Mouse (Mus musculus): ENCODE data around the gene Lrrk1. TPM values are rescaled to one million over a fixed set of nuclear protein-coding genes. Genes with fewer than 3 reads are reported as not detected.
"Not testable (repeated sequence)": the region's sequence is repeated elsewhere in the genome, so short reads cannot be mapped to it uniquely, and the experiment has no call there.

Lrrk1 gene
- total and polyA plus RNA-seq, 3 experiments: 15.5 to 21.2 (median 19.7) TPM

DNA sequence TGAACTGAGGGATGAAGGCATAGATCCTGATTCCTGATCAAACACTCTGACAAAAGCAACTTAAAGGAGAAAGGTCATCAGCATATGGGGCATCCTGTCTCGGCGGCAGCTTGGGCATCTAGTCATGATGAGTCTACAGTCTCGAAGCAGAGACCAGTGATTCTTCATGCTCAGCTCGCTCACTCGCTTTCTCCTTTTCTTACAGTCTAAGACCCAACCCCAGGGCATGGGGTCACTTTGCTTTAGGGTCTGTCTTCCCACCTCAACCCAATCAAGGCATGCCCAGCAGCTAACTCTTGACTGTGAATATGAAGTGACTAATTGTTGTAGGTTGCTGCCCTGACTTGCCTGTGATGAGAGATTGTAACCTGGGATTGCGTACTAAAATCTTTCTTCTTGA lies 163.6 kb downstream of the Lrrk1 start:
- DNase-seq: no peak

DNA sequence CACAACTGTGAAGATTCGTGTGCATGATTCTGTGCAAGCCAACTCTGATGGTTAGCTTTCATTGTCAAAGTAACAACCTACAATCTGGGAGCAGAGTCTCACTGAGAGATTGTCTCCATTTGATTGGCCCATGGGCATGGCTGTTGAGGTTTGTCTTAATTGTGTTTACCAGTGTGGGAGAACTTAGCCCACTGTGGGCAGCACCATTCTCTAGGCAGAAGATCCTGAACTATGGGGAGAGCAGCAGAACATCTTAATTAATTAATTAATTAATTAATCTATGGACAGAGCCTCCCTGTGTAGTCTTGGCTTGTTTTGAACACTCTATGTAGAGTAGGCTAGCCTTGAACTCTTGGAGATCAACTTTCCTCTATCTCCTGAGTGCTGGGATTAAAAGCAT lies 164.4 kb downstream of the Lrrk1 start:
- no peak for DNase-seq

DNA sequence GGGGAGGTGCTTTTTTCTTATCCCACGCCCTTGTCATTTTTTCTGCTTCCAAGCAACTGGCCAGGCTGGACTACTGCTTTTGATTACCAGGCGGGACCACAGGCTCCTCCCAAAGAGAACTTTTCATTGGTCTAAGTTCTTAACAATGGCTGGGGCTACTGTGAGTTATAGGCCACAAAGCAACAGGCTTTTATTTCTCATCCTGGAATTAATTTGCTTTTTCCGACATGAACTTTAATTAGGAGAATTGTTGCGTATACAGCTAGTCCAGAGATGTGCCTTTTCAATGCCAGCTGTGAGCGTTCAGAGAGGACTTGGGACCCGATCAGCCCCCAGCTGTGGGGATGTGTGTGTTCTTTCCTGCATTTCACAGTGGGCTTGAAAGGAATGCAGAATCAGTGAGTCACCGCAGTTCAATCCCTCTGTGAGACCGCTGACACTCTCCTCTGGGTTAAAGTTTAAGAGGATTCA lies 165.5 kb downstream of the Lrrk1 start:
- no peak for DNase-seq

DNA sequence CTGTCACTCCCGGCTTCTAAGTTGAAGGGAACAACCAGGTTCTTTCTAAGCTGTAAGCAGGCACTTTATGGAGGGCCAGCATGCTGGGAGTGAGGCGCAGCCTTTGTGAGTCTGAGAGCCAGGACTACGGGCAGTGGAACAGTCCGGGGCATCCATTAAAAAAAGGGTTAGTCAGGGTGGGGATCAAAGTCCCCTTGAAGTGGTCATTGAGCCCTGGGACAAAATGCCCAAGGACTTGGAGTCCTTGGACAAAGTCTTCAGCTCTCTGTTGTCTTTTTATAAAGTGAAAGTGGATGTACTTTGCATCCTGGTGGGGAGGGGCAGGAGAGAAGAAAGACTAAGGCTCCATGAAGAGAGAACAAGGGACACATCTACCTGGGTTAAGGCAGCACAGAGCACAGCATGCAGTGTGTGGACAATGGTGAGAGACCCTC lies 168.3 kb downstream of the Lrrk1 start:
- no peak for DNase-seq

DNA sequence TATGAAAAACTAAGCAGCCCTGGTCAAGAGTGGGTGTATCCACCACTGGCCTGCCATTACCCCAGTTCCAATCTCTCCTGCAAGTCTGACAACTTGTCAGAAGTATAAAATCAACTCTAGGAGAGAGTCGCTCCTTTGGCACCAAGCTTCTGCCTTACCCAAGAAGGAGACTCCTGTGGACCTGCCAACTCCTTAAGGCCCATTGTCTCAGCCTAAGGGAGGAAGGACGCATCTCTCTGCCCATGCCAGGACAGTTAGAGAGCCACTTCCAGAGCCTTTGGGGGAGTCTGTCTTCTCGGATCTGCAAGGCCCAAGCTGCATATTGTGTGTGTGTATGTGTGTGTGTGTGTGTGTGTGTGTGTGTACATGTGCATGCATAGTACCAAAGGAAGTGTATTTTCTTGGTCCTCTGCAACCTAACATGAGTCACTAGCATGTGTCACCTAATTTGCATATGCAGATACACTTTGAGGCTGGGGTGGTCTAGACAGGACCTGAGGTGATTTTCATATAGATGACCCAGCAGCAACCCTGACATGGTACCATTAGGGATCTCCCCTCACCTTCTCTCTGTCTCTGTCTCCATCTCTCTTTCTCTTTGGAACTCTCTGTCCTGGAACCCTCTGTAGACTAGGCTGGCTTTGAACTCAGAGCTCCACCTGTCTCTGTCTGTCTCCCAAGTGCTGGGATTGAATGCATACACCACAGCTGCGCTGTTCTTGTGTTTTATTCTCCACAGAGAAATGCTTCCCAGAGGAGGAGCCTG lies 168.9 kb downstream of the Lrrk1 start:
- no peak for DNase-seq

DNA sequence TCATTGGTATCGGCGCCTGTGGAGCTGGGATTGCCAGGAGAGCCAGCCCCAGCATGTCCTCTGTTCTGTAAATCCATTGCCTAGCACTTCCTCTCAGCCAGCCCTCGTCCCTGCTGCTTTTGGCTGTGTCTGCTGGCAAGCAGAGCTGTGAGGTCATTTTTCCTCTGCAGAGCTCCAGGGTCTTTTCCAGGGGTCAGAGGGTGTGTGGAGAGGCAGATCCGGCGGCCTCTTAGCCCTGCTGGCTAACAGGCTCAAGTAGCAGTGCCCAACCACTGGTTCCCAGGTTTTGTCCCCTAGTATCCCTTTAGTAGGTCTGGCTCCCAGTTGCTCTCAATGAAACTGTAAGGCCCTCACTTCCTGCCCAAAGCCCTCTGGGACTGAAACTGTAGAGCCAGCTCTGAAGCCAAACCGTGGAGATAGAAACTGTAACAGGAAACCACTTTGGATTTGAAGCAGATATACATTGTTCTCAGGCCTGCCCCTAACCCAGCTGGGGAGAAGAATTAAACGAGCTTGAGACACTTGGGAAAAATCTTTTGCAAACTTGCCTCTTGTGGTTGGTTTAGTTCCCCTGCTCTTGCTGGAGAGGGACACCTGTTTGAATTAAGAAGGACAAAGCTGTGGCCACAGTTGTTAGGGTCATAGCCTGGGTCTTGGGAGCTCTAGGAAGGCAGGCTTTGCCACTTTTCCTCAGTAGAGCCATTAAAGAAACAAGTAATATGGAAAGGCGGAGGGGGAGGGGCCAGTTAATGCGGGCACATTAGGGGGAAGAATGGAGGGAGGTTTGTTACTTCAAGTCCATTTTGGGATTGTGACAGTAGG lies 169.7 kb downstream of the Lrrk1 start:
- DNase-seq: no peak

DNA sequence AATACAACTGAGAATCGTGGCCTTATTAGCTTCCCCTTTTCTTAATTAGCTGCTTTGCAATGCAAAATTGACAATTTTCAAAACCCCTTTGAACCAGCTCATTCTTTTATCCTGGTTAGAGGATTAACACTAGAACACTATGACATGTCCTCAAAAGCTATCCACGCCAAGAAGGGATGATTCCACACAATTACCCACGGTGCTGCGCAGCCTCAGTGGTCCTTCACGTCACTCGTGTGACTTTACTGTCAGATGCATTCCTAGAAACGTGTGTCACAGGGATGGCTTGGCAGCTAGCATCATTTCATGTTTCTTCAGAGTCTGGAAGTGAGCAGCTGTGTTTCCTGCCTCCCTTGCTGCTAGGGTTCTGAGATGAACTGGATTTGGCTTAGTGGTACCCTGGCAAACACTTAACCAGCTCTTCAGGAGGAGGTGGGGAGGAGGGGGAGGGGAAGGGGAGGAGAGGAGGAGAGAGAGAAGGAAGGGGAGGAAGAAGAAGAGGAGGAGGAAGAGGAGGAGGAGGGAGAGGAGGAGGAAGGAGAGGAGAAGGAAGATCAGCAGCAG lies 170.5 kb downstream of the Lrrk1 start:
- no peak for DNase-seq

DNA sequence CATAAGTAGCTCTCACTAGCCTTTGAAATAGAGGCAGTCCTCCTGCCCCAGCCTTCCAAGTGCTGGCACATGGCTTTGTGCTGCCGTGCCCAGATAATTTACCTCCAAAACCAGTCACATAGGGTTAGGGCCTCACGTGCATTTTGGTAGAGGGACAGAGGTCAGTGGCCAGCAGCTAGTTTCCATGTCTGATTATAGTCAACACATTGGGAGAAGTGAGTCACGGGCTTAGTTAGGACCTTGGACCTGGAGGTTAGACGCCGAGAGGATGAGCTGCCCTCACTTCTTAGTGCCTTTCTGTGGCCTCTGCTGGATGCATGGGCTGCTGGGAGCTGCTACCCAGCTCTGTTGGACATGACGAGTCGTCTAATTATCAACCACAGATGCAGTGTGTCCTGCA lies 171.1 kb downstream of the Lrrk1 start:
- DNase-seq: no peak

DNA sequence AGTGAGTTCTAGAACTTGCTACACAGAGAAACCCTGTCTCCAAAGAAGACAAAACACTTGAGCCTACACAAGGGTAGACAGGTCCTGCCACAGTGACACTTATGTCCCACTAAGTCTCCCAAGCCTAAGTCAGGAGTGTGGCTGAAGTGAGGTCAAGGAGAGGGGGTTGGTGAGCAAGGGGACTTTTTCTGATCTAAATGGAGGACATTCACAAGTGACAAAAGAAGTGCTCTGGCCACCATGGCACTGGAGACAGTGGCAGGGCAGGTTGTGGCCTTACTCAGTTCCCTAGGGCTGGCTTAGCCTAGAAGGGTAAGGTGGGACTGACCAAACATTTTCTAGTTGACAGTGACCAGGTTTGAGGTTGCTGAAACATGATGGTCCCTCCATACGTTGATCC lies 172.2 kb downstream of the Lrrk1 start:
- no peak for DNase-seq

DNA sequence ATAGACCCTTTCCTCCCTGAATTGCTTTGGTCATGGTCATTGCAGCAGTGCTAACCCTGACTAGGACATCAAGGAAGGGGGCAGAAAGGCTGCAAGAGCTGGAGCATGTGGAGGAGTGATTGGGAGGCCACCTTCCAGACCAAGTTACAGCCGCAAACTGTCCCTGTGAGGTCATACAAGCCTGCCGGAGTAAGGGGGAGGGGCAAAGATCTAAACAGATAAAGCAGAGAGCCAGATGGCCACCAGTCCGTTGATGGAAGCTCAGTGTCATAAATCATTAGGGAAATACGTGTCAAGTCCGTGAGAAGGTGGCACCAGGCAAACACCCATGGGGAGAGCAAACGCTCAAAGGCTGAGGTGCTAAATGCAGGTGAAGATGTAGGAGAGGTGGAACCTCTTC lies 173.7 kb downstream of the Lrrk1 start:
- DNase-seq: no peak

DNA sequence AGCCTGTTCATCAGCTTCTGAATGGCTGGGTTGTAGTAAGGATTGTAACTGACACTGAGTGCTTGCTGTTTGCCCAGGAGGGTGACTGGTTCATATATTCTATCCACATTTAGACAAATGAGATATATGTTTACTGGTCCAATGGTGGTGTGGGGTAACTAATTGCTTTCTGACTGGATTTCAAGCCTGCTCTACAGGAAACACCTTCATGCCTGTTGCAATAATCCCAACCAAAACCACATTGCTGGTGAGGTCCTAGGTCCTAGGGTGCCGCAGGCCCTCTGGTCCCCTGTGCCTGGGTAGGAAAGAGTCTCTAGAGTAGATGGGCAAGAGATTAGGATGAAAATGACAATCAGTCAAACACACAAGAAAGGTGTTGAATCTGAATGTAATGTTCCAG lies 175.3 kb downstream of the Lrrk1 start:
- no peak for DNase-seq

DNA sequence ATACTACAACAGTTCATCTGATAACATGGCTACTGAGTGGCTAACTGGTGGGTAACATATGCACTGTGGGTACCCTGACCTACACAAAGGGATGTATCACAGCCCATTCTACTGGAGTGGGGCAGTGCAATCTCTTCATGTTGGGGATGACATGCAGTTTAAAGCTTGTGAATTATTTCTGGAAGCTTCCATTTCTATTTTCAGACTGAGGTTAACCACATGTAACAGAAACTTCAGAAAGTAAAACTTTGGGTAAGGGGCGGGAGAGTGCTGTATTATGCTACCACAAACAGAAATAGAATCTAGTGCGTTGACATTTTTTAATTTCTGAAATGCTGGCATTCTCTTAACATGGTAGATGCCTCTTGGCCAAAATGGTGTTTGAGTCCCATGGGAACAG lies 178.2 kb downstream of the Lrrk1 start:
- no peak for DNase-seq

DNA sequence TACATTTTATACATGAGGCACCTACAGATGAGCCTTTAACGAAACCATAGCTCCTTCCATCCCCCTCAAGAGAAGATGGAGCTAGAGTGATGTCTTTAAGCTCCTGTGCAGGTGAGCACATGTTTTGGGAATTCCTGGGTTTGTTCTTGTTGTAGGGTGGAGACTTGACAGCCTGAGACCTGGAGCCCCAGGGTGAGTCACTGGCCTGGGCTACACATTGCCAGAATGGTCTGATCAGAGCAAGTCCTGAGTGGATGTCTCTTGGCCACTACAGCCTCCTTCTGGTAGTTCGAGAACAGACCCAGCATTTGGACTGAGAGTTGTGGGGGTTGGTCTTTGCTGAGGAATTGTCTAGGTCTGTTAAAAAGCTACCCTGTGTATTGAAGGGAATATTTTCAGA lies 186.5 kb downstream of the Lrrk1 start:
- no peak for DNase-seq

DNA sequence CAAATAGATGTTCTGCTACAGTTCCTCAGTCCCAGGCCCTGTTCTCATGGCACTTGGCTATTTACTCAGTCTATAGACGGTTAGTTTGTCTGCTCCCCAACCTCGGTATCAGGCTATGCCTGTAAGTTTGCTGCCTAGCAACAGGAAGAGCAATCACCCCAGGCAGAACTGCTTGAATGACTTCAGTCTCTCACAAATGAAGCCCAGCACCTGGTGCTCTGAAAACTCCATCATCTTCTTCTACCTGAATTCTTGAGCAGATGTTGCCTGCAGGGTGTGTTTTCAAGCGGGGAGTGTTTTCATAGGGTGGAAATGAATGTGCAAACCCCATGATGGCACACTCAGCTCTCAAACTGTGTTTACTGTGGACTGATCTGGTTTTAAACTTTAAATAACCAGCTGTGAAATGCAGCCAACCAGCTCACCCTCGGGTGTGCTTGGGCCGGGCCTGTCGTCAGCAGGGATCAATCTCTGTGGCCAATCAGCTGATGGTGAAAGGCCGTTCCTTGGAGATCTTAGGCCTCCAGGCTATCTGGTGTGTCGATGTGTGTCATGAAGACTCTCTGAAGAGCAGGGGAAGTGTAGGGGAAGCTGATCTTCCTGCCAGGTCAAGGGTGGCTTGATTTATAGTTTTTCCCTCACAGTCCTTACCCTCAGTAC lies 187.2 kb downstream of the Lrrk1 start:
- DNase-seq: no peak

DNA sequence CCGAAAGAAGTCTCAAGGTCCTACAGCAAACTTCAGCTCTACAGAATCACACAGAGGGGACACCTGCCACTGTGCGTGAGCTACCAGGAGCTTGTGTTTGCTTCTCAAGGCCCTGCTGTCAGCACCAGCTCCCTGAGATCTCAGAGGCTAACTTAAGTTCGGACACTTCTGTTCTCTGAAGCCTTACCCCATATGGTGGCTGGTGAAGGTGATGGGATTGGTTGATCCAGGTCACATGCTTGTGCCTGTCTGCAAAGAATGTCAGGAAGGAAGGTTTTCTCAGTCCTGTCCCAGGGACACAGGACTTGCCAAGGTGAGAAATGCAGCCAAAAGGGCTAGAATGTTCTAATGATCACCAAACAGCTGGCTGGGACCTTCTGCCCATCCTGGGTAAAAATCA lies 187.8 kb downstream of the Lrrk1 start:
- no peak for DNase-seq

DNA sequence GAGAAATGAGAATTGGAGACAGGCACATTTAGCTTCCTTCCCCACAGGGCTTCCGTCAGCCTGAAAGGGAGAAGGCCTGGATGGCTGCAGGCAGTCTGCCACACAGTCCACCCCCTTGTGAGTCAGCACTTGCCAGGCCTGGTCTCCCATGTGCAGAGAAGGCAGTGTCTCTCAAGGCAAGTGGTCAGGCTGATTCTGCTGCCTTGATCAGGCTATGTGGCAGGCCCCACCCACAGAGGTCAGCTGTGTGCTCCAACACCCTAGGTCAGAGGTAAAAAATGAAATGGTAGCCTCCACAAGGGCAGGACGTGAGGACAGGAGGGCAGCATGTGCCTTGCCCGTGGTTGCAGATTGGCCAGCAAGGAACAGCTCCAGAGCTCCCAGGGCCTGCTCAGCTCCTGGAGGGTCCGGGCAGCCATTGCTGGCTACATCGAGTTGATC lies 188.7 kb downstream of the Lrrk1 start:
- DNase-seq: peak; percentile 66

DNA sequence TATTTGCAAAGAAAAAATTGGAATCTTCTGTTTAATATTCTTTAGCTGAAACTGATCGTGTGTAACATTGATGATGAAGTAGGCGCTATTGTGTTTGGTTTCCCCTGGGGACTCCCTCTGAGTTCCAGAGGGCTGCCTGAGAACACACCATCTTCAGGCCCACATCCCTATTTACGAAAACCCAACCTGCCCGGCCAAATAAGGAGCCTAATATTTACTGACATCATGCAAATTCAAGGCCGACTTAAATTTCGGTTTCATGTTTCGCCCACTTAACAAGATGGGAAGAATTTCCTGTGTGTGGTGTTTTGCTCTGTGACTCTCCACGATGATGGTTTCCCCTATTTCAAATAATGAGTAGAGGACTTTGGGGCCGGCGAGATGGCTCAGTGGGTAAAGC lies 189.7 kb downstream of the Lrrk1 start:
- no peak for DNase-seq

DNA sequence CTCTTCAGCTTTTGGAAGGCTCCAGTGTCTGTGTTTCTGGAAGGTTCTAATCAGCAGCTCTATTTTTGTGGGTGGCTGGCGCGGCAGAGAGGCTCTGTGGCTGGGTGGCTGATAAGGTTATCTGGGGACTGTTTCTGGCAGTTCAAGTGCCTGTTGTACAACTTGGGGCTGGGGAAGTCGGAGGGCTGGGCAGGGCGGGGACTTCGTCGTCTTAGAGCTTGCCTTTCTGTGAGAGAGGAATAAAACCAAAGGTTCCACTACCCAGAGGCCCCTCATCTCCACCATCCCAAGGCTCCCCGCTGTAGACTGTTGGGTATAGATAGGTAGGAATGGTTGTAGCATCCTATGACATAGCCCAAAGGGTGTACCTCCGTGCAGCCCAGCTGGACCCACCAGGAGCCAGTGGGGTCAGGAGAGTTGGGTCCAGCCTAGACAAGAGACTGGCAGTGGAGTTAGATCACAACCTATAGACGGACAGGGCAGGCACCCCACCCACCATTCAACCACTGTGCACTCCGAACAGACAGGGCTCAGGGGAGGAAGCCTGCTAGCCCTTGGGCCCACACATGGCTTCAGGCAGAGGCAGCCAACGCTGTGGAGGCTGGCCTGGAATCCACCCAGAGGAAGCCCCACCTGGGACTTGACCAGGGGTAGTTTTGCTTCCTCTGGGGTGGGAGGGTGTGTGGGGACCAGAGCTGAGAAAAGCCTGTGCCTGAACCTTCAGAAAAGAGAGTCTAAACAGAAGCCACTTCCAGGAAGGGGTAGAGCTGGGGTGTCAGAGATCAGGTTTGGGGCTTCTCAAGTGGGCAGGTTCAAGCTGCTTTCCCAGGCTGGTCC lies 191.3 kb downstream of the Lrrk1 start:
- no peak for DNase-seq

DNA sequence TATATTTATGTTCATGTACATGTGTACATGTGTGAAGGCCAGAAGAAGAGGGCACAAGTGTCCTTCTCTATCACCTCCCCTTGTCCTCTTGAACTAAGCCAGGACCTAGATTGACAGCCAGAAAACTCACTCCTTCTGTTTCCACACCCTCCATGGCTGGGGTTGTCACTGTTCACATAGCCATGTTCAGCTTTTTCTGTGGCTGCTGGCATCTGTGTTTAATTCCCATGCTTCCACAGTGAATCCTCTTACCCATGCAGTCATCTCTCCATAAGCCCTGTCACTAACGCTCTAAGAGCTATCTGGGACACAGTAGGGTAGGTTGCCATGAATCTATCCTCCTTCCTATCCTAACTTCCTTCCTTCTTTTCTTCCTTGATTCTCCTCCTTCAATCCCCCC lies 192.3 kb downstream of the Lrrk1 start:
- no peak for DNase-seq

DNA sequence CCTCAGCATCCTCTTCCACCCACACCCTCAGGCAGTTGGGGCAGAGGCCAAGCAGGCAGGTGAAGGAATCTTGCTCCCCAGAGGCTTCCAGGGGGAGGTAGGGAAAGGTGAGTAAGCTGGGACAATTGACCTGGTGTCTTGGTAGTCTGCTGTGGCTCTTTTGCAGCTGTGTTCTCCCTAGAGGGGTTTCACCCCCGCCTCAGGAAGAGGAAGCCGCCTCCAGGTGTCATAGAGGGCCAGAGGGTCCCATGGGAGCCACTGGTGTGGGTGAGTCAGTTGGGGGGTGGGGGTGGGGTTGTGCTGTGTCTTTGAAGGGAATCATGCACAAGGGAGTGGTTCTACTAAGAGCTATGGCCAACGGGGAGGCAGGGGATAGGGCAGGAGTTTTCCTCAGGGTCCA lies 193.6 kb downstream of the Lrrk1 start:
- no peak for DNase-seq

DNA sequence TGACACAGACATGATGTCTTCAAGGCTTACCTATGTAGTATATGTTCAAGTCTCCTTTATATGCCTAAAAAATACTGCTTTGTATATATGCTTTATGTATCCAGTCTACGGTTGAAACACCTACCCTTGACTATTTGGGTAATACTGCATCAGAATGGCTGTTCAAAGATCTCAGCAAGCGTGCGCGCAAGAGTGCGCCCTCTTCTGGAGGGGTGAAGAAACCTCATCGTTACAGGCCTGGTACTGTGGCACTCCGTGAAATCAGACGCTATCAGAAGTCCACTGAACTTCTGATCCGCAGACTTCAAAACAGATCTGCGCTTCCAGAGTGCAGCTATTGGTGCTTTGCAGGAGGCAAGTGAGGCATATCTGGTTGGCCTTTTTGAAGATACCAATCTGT lies 197.8 kb downstream of the Lrrk1 start:
- DNase-seq: not testable (repeated sequence)

Measured in adrenal gland, adult 2 months (tissue).